Mouse (Mus musculus) MEL (cell line): ENCODE measurements around the gene Syt1. TPM values are rescaled to one million over a fixed set of nuclear protein-coding genes. Genes with fewer than 3 reads are reported as not detected.

Source experiments
- DNase-seq: peaks from one replicate; pipeline ENCODE4 v3.0.0; 2011; ENCODE audit warnings: low read depth, low spot score
- H3K27ac ChIP-seq: 2 replicates; pipeline ENCODE4 v1.5.1; 2012; ENCODE audit warnings: low read depth, mild to moderate bottlenecking, control low read depth, low read length, moderate library complexity; ENCODE audit not compliant: control insufficient read depth
- H3K27me3 ChIP-seq, 2 experiments: fragments of 150-350 bp in 1 of 2; sonication (generic) in 1 of 2; 2 replicates each; pipeline ENCODE4 v1.6.1; 2012; ENCODE audit warnings: low read length in 2 of 2, mild to moderate bottlenecking in 2 of 2, improper control_type of control experiment in 1 of 2, moderate library complexity in 1 of 2; ENCODE audit not compliant: insufficient read depth in 2 of 2, control insufficient read depth in 1 of 2
- H3K36me3 ChIP-seq, 2 experiments: 2 replicates each; pipeline ENCODE4 v1.6.1; 2012 to 2014; ENCODE audit warnings: low read length in 2 of 2, improper control_type of control experiment in 1 of 2, inconsistent platforms in 1 of 2, mild to moderate bottlenecking in 1 of 2; ENCODE audit not compliant: insufficient read depth in 2 of 2, control insufficient read depth in 1 of 2
- H3K4me1 ChIP-seq, 2 experiments: fragments of 150-350 bp in 1 of 2; sonication (generic) in 1 of 2; 2 replicates each; pipeline ENCODE4 v1.6.1; 2012; ENCODE audit warnings: low read length in 2 of 2, improper control_type of control experiment in 1 of 2, mild to moderate bottlenecking in 1 of 2; ENCODE audit not compliant: insufficient read depth in 2 of 2, control insufficient read depth in 1 of 2
- H3K4me3 ChIP-seq, 2 experiments: fragments of 150-350 bp in 1 of 2; sonication (generic) in 1 of 2; 2 replicates each; pipeline ENCODE4 v1.5.1; 2012; ENCODE audit warnings: low read depth in 2 of 2, low read length in 2 of 2, mild to moderate bottlenecking in 2 of 2, moderate library complexity in 2 of 2, control low read depth in 1 of 2, improper control_type of control experiment in 1 of 2; ENCODE audit not compliant: control insufficient read depth in 1 of 2, insufficient read depth in 1 of 2
- H3K79me2 ChIP-seq: 2 replicates; pipeline ENCODE4 v1.6.1; 2012; ENCODE audit warnings: mild to moderate bottlenecking, low read length, moderate library complexity; ENCODE audit not compliant: control insufficient read depth, poor library complexity, insufficient read depth
- H3K9ac ChIP-seq: 2 replicates; pipeline ENCODE4 v1.6.1; 2012; ENCODE audit warnings: low read depth, mild to moderate bottlenecking, control low read depth, low read length, moderate library complexity; ENCODE audit not compliant: control insufficient read depth, poor library complexity, severe bottlenecking
- H3K9me3 ChIP-seq: fragments of 150-350 bp; sonication (generic); replicated peaks from 2 replicates; pipeline ENCODE4 v1.6.1; 2012; ENCODE audit warnings: mild to moderate bottlenecking, low read length, improper control_type of control experiment, moderate library complexity; ENCODE audit not compliant: insufficient read depth
- CHD1 ChIP-seq: IDR thresholded peaks from 2 replicates; pipeline ENCODE4 v1.6.1; 2012; ENCODE audit warnings: low read depth, mild to moderate bottlenecking, inconsistent platforms, low read length, improper control_type of control experiment
- CTCF ChIP-seq, 3 experiments: IDR thresholded peaks in 2 of 3; conservative IDR thresholded peaks in 1 of 3; 2 replicates each; pipeline ENCODE4 v1.5.1; 2011 to 2012; ENCODE audit warnings: low read length in 3 of 3, low read depth in 2 of 3, mild to moderate bottlenecking in 2 of 3, improper control_type of control experiment in 1 of 3, inconsistent platforms in 1 of 3, mixed read lengths in 1 of 3, moderate library complexity in 1 of 3; ENCODE audit not compliant: control insufficient read depth in 1 of 3, insufficient read depth in 1 of 3, poor library complexity in 1 of 3, severe bottlenecking in 1 of 3
- E2F4 ChIP-seq: IDR thresholded peaks from 2 replicates; pipeline ENCODE4 v1.6.1; 2011; ENCODE audit warnings: low read depth, low read length, improper control_type of control experiment, borderline replicate concordance
- ELF1 ChIP-seq: IDR thresholded peaks from 2 replicates; pipeline ENCODE4 v1.6.1; 2014; ENCODE audit warnings: low read depth, mild to moderate bottlenecking, inconsistent platforms, low read length, improper control_type of control experiment, moderate library complexity
- EP300 ChIP-seq, 2 experiments: IDR thresholded peaks; 2 replicates each; pipeline ENCODE4 v1.6.1; 2011; ENCODE audit warnings: improper control_type of control experiment in 2 of 2, low read length in 2 of 2, low read depth in 1 of 2, mild to moderate bottlenecking in 1 of 2
- GABPA ChIP-seq: IDR thresholded peaks from 2 replicates; pipeline ENCODE4 v1.6.1; 2012; ENCODE audit warnings: low read depth, mild to moderate bottlenecking, inconsistent platforms, low read length, improper control_type of control experiment, moderate library complexity
- GATA1 ChIP-seq: IDR thresholded peaks from 2 replicates; pipeline ENCODE4 v1.6.1; 2011; ENCODE audit warnings: low read depth, low read length, improper control_type of control experiment
- HCFC1 ChIP-seq: IDR thresholded peaks from 2 replicates; pipeline ENCODE4 v1.6.1; 2012; ENCODE audit warnings: low read depth, mild to moderate bottlenecking, inconsistent platforms, low read length, improper control_type of control experiment, moderate library complexity
- JUND ChIP-seq: IDR thresholded peaks from 2 replicates; pipeline ENCODE4 v1.6.1; 2011; ENCODE audit warnings: low read depth, mild to moderate bottlenecking, improper control_type of control experiment, low read length
- MAX ChIP-seq: IDR thresholded peaks from 2 replicates; pipeline ENCODE4 v1.6.1; 2011; ENCODE audit warnings: low read length, improper control_type of control experiment
- MAZ ChIP-seq: IDR thresholded peaks from 2 replicates; pipeline ENCODE4 v1.6.1; 2012; ENCODE audit warnings: low read depth, mild to moderate bottlenecking, inconsistent platforms, low read length, improper control_type of control experiment
- MXI1 ChIP-seq: IDR thresholded peaks from 2 replicates; pipeline ENCODE4 v1.6.1; 2011; ENCODE audit warnings: mild to moderate bottlenecking, low read depth, low read length, improper control_type of control experiment
- MYB ChIP-seq: IDR thresholded peaks from 2 replicates; pipeline ENCODE4 v1.6.1; 2011; ENCODE audit warnings: mild to moderate bottlenecking, low read depth, low read length, improper control_type of control experiment
- MYC ChIP-seq: IDR thresholded peaks from 2 replicates; pipeline ENCODE4 v1.6.1; 2011; ENCODE audit warnings: low read depth, mild to moderate bottlenecking, low read length, improper control_type of control experiment, moderate library complexity
- POLR2AphosphoS2 ChIP-seq: IDR thresholded peaks from 2 replicates; pipeline ENCODE4 v1.6.1; 2011; ENCODE audit warnings: low read length, improper control_type of control experiment
- RAD21 ChIP-seq: IDR thresholded peaks from 2 replicates; pipeline ENCODE4 v1.6.1; 2011; ENCODE audit warnings: mild to moderate bottlenecking, low read depth, low read length, improper control_type of control experiment
- RCOR1 ChIP-seq: IDR thresholded peaks from 2 replicates; pipeline ENCODE4 v1.6.1; 2012; ENCODE audit warnings: low read depth, mild to moderate bottlenecking, inconsistent platforms, low read length, improper control_type of control experiment
- SIN3A ChIP-seq: IDR thresholded peaks from 2 replicates; pipeline ENCODE4 v1.6.1; 2012; ENCODE audit warnings: low read length, improper control_type of control experiment, inconsistent platforms
- SMC3 ChIP-seq: IDR thresholded peaks from 2 replicates; pipeline ENCODE4 v1.6.1; 2011; ENCODE audit warnings: low read depth, low read length, improper control_type of control experiment
- TBP ChIP-seq: IDR thresholded peaks from 2 replicates; pipeline ENCODE4 v1.8.0; 2011; ENCODE audit warnings: low read depth, low read length, improper control_type of control experiment
- TCF12 ChIP-seq: IDR thresholded peaks from 2 replicates; pipeline ENCODE4 v1.6.1; 2014; ENCODE audit warnings: low read depth, mild to moderate bottlenecking, inconsistent platforms, low read length, improper control_type of control experiment, moderate library complexity
- USF1 ChIP-seq: IDR thresholded peaks from 2 replicates; pipeline ENCODE4 v1.6.1; 2014; ENCODE audit warnings: low read depth, mild to moderate bottlenecking, inconsistent platforms, low read length, improper control_type of control experiment, moderate library complexity
- USF2 ChIP-seq, 2 experiments: IDR thresholded peaks; 2 replicates each; pipeline ENCODE4 v1.6.1; 2011 to 2012; ENCODE audit warnings: improper control_type of control experiment in 2 of 2, low read length in 2 of 2, borderline replicate concordance in 1 of 2, inconsistent platforms in 1 of 2, low read depth in 1 of 2, mild to moderate bottlenecking in 1 of 2; ENCODE audit not compliant: insufficient read depth in 1 of 2
- ZC3H11A ChIP-seq: IDR thresholded peaks from 2 replicates; pipeline ENCODE4 v1.6.1; 2012; ENCODE audit warnings: low read depth, mild to moderate bottlenecking, inconsistent platforms, low read length, improper control_type of control experiment
- ZMIZ1 ChIP-seq: IDR thresholded peaks from 2 replicates; pipeline ENCODE4 v1.6.1; 2012; ENCODE audit warnings: low read depth, mild to moderate bottlenecking, inconsistent platforms, low read length, improper control_type of control experiment, moderate library complexity
- polyA plus RNA-seq, 2 experiments: library from polyadenylated mRNA; stranded (reverse) in 1 of 2; unstranded in 1 of 2; fragments of >175 nt in 1 of 2; fragments of >200 nt in 1 of 2; gene quantifications; 2 replicates each; pipeline versions ENCODE4 v1.2.1 to v1.2.4; 2012; ENCODE audit warnings: low replicate concordance in 2 of 2, low read depth in 1 of 2; ENCODE audit not compliant: insufficient read length in 2 of 2, insufficient read depth in 1 of 2, missing spikeins in 1 of 2
- total RNA-seq: library from RNA; depleted of rRNA; stranded (reverse); fragments of 300-350 nt; gene quantifications from 2 replicates; pipeline ENCODE4 v1.2.3, GENCODE M21; 2012

Syt1 gene
- total and polyA plus RNA-seq, 3 experiments, result not detected

- no peak overlapping the region for H3K27ac ChIP-seq
- no peak overlapping the region for H3K9ac ChIP-seq
- H3K4me1 ChIP-seq, result no peaks in the 10 kb centered on the region
- DNase-seq, result no peak
- H3K36me3 ChIP-seq, result no peaks in the 10 kb centered on the region
- no peaks in the 10 kb centered on the region for H3K27me3 ChIP-seq
- TF ChIP-seq GATA1, result no peak
- TF ChIP-seq GABPA, result no peak
- TF ChIP-seq JUND, result no peak
- no peak for TF ChIP-seq EP300 (IDR thresholded peaks at IDR 0.05; ENCODE audit: low read depth in 1 of 2, low read length in 2 of 2)
- TF ChIP-seq POLR2AphosphoS2, result no peak
- no peak for TF ChIP-seq ZC3H11A
- no peak for TF ChIP-seq SIN3A
- TF ChIP-seq SMC3, result no peak
- no peak for TF ChIP-seq E2F4
- TF ChIP-seq USF2 (IDR thresholded peaks at IDR 0.05; ENCODE audit: borderline replicate concordance in 1 of 2, insufficient read depth in 1 of 2, low read depth in 1 of 2, low read length in 2 of 2), result no peak
- TF ChIP-seq CHD1, result no peak
- no peak for TF ChIP-seq ELF1
- no peak for TF ChIP-seq MYC
- TF ChIP-seq ZMIZ1, result no peak
- TF ChIP-seq MAX, result no peak
- no peak for TF ChIP-seq HCFC1
- TF ChIP-seq TBP, result no peak
- H3K9me3 ChIP-seq, result no peaks in the 10 kb centered on the region
- no peaks in the 10 kb centered on the region for H3K79me2 ChIP-seq
- H3K4me3 ChIP-seq, result no peak overlapping the region
These were observed 284.4 kb downstream of the Syt1 start for GRCm38 (mm10) chr10:108726391-108726790.

GRCm38 (mm10) chr10:108724878-108725277 is 285.9 kb downstream of the Syt1 start:
- Histone ChIP-seq H3K27me3 (no peaks in the 10 kb centered on the region), H3K36me3 (no peaks in the 10 kb centered on the region), H3K4me1 (no peaks in the 10 kb centered on the region), H3K27ac (no peak overlapping the region), H3K9ac (no peak overlapping the region), H3K4me3 (no peak overlapping the region)
- TF ChIP-seq CTCF (IDR thresholded peaks at IDR 0.05 in 2 of 3, conservative IDR thresholded peaks at IDR 0.05 in 1 of 3; ENCODE audit: control insufficient read depth in 1 of 3, insufficient read depth in 1 of 3, low read depth in 2 of 3, low read length in 3 of 3, poor library complexity in 1 of 3, severe bottlenecking in 1 of 3) (no peak), SIN3A (no peak), TCF12 (no peak), GABPA (no peak), ELF1 (no peak), EP300 (IDR thresholded peaks at IDR 0.05; ENCODE audit: low read depth in 1 of 2, low read length in 2 of 2) (no peak), GATA1 (no peak), HCFC1 (no peak), CHD1 (no peak), TBP (no peak), E2F4 (no peak), MAZ (no peak), MYB (no peak), RCOR1 (no peak), SMC3 (no peak), USF1 (no peak), ZMIZ1 (no peak), MXI1 (no peak), RAD21 (no peak), MYC (no peak)
- TF ChIP-seq, all 39 proteins: peak for 0
- H3K9me3 ChIP-seq, result no peaks in the 10 kb centered on the region
- no peaks in the 10 kb centered on the region for H3K79me2 ChIP-seq
- no peak for DNase-seq
